Mouse (Mus musculus) 3T3-L1 (cell line): Measurements from ENCODE around the gene Car5a.
A peak's percentile ranks its signal among the peaks of the same experiment; 100 is the strongest.

Source experiments
- DNase-seq: peaks from one replicate; pipeline ENCODE4 v3.0.0-alpha.2; 2015; ENCODE audit warnings: low read depth, low spot score

Gene Car5a

DNA sequence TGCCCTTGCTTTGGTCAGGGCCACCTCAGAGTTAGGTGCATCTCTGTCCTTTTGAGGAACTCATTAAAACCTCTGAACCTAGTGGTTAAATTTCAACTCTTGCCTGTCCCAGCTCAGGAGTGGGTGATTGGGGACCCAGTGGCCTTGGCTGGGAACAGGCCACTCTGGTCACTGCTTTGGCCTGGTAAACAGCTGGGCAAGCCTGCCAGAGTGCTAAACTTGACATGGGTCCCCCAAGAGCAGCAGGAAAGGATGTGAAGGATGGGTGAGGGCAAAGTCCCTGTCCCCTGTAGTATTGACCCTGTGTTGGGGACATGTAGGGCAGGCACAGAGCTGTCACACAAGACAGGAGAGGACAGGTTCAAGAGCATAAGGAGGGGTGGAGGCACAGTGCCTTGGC is at the start of gene Car5a:
Gene Car5a (minus strand): TSS at position 74 of the 400 bp plus-strand sequence.
- no peak for DNase-seq

DNA sequence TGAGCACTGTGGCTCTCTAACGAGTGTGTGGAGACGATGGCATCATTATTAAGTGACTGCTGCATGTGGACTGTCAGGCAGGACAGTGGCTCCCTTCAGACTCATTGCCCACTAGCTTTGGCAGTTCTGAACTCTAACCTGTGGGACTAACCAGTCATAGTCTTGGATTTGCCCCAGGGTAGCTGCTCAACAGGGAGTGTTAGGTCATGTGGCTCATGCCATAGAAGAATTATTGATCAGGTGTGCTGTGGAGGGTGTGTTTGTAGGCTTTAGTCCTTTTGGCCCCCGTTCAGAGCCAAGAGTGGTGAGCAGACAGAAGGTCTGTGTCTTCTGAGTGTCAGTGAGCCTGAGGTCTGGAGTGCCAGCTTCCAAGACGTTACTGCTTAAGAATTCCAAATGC is 48.2 kb upstream of the Car5a start:
- no peak for DNase-seq

DNA sequence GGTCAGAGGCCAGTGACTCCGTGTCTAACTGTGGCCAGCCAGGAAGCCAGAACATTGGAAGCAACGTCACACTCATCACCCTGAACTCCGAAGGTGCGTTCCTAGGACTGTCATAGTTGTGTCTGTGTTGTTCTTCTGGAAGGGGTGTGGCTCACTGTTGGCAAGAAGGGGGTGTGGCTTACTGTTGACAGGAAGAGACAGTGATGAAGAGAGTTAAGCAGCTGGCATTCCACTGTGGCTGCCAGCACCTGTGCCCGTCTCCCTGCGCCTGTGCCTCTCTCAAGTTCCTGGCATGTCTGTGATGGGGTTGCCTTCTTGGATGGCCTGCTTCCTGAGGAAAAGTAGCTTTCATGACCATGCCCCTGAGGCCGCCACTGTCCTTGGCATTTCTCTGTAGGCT is 46.9 kb upstream of the Car5a start:
- DNase-seq = peak; percentile 61

- peak; percentile 99 for DNase-seq
Measured at GRCm38 (mm10) chr8:121990506-121991255, 46.0 kb upstream of the Car5a start.

- DNase-seq = no peak
Measured at GRCm38 (mm10) chr8:121987892-121988291, 43.2 kb upstream of the Car5a start.

- DNase-seq = no peak
Measured at GRCm38 (mm10) chr8:121985673-121986072, 41.0 kb upstream of the Car5a start.

DNA sequence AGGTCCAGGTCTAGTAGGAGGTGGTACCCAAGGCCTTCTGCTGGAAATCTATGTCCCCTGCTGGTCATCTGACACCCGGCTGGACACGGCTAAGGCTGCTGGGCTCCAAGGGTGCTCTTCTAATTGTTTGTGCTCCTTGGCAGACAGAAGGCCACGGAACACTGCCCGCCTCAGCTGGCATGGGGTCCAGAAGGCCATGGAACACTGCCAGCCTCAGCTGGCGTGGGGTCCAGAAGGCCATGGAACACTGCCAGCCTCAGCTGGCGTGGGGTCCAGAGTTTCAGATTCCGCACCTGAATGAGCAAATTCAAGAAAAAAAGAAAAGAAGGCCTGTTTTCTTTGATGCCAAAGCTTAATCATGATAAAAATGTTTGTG is 36.8 kb upstream of the Car5a start:
- DNase-seq = no peak

DNA sequence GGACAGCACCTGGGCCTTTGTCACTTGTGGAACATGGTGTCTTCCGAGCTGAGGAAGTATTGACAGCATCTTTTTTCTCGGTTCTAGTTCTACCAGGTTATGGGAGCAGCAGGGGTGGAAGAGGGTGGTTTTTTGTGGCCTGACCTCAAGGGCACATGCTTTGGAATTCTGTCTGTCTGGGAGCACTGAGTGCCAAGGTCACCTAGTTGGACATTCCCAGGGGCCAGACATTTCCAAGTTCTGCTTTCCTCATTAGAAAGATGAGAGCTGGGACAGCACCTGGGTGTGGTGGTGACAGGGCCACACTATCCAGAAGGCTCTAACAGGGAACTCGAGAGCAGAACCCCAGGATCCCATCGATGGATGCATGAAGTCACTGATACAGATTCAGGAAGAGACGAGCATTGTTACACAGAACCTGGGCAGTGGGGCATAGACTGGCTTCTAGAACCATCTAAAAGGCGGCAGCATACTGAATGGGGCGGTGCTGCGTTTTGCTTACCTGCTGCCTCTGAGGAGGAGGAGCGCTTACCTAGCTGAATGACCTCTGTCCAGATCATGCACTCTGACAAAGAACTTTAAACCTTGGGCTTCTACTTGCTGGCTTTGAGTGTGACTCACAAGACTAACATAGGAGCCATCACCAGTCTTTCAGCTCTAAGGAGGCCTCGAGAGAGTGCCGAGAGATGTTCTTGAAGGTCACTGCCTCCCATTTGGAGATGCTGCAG is 36.3 kb upstream of the Car5a start:
- no peak for DNase-seq

DNA sequence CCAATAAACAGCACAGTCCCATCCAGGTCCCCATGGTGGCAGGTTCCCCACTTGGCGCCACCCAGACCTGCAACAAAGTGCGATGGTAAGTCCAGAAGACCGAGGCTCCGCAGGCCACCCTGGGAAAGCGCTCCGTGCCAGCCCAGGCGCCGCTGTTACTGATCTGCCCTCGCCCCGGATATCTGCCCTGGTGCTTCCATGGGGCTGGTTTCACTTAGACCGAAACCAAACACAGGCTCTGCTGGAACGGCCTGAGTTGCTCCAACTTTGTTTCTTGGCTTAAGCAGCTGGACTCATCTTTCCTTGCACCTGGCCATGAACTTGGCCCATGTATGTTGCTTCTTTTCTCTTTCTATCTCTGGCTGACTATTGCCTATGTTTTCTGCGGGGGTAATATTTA is 34.0 kb upstream of the Car5a start:
- no peak for DNase-seq

GRCm38 (mm10) chr8:121977819-121978590 is 33.3 kb upstream of the Car5a start:
- DNase-seq = peak; percentile 84

DNA sequence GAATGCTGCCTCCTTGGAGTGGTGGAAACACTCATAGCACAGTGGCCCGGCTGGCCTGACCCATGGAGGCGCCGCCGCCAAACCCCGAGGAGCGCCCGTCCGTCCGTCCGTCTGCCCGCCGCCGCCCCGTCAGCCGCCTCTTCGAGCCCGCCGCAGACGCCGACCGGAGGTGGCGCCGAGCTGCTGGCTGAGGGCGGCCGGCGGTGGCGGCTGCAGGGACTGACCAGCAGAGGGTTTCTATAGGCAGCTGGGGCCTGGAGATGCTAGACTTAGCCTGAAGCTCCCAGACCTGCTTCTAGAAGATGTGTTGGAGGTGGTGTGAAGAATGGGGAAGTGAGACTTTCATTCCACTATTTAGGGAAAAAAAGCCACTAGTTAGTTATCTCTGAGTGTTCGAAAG is 29.2 kb upstream of the Car5a start:
- DNase-seq = no peak

- DNase-seq = no peak
Measured at GRCm38 (mm10) chr8:121971488-121972058, 26.9 kb upstream of the Car5a start.

DNA sequence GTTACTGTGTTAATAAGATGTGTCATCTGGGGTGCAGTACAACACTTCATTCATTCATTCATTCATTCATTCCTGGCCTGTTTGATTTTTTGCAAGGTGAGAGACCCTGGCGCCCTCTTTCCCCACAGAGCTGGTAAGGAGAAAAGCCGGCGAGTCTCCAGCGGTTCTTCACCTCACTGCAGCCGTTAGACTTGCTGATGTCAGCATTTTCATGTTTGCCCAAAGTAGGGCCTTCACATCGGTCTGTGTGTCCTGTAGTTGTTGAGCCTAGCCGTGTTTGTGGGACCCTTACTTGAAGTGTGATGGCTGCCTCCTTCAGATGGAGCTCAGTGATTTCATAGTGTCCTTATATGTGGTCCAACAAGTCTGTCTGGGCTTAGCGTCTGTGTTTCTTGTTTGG is 25.5 kb upstream of the Car5a start:
- DNase-seq = no peak

GRCm38 (mm10) chr8:121968542-121968941 is 23.8 kb upstream of the Car5a start:
- no peak for DNase-seq

- no peak for DNase-seq
Measured at GRCm38 (mm10) chr8:121967977-121968376, 23.3 kb upstream of the Car5a start.

DNA sequence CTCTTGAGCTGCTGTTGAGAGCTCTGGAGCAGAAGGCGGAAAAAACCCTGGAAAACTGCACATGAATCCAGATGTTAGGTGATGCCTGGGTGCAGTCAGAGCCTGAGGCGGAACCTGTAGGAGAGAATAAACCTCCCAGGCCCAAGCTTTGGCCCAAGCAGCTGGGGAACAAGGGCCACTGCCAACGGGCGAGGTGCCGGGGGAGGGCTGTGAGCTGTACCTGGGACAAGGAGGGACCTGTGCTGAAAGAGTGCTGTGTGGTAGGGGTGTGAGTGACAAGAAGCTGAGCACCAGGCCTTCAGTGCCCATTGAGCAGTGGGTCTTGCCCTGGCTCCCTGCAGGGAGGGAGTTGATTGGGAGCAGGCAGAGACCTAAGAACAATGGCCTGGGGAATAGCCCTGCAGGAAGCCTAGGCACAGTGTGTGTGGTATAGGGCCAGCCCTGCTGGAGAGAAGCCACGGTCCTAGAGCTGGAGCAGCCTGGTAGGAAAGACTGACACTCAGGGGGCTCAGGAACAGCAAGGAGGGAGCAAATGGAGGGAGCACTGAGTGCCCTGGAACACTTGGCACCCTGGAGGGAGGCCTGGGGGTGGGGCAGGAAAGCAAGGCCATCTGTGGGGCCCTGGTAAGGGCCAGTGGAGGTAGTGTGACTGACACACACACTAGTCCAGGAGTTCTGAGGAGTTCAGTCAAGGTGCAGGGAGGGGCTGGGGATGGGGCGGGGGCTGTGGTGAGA is 22.2 kb upstream of the Car5a start:
- DNase-seq = no peak

DNA sequence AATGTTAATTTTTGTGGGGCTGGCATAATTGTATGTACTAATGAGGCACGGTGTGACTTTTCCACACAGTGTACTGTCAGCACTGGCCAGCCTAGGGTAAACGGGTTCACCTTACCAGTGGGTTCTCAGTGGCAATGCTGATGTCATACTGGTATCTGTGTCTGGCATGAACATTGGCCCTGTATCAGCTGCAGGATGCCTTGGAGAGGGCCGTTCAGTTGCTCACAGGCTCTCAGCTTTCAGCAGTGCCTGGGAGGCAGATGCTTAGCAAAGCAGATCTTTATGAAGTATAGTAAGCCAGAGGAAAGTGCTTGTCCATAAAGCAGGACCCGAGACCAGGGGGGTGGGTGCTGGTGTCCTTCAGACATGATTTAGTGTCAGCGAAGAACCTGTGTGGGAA is 21.4 kb upstream of the Car5a start:
- no peak for DNase-seq

- DNase-seq = peak; percentile 52
Measured at GRCm38 (mm10) chr8:121964716-121965512, 20.2 kb upstream of the Car5a start.

DNA sequence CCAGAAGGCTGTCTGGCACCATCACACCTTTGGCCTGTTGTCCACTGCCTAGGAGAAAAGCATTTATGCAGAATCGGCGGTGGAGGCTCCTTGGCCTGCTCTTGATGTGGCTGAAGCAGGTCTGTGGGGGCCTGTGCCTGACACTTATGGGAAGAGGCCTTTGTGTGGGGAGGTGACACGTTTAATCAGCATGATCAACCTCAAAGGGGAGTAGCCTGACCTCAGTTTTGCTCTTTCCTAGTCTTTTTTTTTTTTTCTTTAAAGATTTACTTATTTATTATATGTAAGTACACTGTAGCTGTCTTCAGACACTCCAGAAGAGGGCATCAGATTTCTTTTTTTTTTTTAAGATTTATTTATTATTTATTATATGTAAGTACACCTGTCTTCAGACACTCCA is 18.2 kb upstream of the Car5a start:
- DNase-seq = no peak

DNA sequence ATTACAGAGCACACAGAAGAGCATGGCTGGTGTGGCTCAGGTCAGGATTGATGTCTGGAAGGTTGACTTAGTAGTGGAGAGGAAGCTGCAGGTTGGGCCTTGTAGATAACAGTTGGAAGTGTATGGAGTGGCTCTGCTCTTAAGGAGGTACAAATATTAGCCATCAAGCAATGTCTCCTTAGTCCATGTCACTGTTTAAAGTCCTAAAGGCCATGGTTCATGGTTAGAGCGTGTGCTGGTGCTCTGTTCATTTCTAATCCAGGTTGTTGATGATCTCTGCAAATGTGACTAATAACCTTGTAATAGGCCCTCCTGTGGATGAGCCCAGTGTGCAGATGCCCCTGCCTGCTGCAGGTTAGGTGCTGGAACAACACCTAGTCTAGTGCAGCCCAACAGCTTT is 13.7 kb upstream of the Car5a start:
- no peak for DNase-seq
